Mouse (Mus musculus) hindbrain, embryonic 13.5 days (tissue): ENCODE measurements around the gene Lrrc7. TPM values are rescaled to one million over a fixed set of nuclear protein-coding genes. Genes with fewer than 3 reads are reported as not detected.
A peak's percentile ranks its signal among the peaks of the same experiment; 100 is the strongest.

Experiments used
- ATAC-seq: fragments of 200-750 bp; cut with Nextera tagmentation; 2 replicates; pipeline ENCODE4 v1.8.0; 2017; ENCODE audit warnings: moderate TSS enrichment; ENCODE audit not compliant: low FRiP score
- H3K27ac ChIP-seq: fragments of 300-500 bp; sonication (generic); 2 replicates; pipeline ENCODE4 v1.5.1; 2015; ENCODE audit warnings: inconsistent platforms, mild to moderate bottlenecking, moderate library complexity
- H3K27me3 ChIP-seq: fragments of 300-500 bp; sonication (generic); 2 replicates; pipeline ENCODE4 v1.6.1; 2015; ENCODE audit warnings: mild to moderate bottlenecking, inconsistent platforms
- H3K36me3 ChIP-seq: fragments of 300-500 bp; sonication (generic); 2 replicates; pipeline ENCODE4 v1.6.1; 2015; ENCODE audit warnings: mild to moderate bottlenecking, inconsistent platforms
- H3K4me1 ChIP-seq: fragments of 300-500 bp; sonication (generic); replicated peaks from 2 replicates; pipeline ENCODE4 v1.6.1; 2015; ENCODE audit warnings: inconsistent platforms
- H3K4me2 ChIP-seq: fragments of 300-500 bp; sonication (generic); 2 replicates; pipeline ENCODE4 v1.6.1; 2015; ENCODE audit warnings: inconsistent platforms, mild to moderate bottlenecking, moderate library complexity
- H3K4me3 ChIP-seq: fragments of 300-500 bp; sonication (generic); 2 replicates; pipeline ENCODE4 v1.5.1; 2015; ENCODE audit warnings: mild to moderate bottlenecking, inconsistent platforms
- H3K9ac ChIP-seq: fragments of 300-500 bp; sonication (generic); 2 replicates; pipeline ENCODE4 v1.6.1; 2015; ENCODE audit warnings: mild to moderate bottlenecking, inconsistent platforms
- H3K9me3 ChIP-seq: fragments of 300-500 bp; sonication (generic); 2 replicates; pipeline ENCODE4 v1.6.1; 2016; ENCODE audit warnings: inconsistent platforms
- WGBS: fragments of 180-500 bp; shearing (Covaris S2); methylation state at CpG from one replicate; pipeline ENCODE4 v1.1.7; 2015; 5-methylcytosine and 5-hydroxymethylcytosine counted together
- polyA plus RNA-seq: library from polyadenylated mRNA; unstranded; fragments of >200 nt; fragmentation: Nextera tagmentation; extraction: Ambion mirVana; gene quantifications from 2 replicates; pipeline ENCODE4 v1.2.1, GENCODE M21; 2015

Gene Lrrc7
- polyA plus RNA-seq, 1 experiment from 2014 or later = 12.2 TPM

DNA sequence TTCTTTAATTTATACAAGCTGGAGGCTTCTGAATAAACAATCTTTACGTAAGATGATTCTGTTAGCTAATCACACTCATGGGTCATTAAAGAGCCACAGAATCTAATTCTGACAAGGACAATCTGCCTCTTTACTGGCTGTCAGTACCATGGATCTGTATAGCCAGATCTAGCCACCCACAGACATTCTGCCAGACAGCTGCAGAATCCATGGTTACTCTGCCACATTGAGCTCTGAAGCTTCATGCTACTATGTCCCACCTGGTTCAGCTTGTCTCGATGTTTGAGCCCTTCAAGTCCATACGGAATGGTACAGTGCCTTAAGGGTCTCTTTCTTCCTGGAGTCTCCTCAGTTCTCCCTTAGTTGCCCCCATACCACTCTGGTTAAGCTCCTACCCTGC lies 470.4 kb downstream of the Lrrc7 start:
- no peak overlapping the region for H3K27ac ChIP-seq
- ATAC-seq = no peak
- H3K9ac ChIP-seq = no peak overlapping the region
- H3K27me3 ChIP-seq = no peaks in the 10 kb centered on the region
- no peaks in the 10 kb centered on the region for H3K4me1 ChIP-seq
- no peaks in the 10 kb centered on the region for H3K36me3 ChIP-seq
- no peak overlapping the region for H3K4me3 ChIP-seq
- no peak overlapping the region for H3K4me2 ChIP-seq
- WGBS = 92% methylated on average over 3 of the region's 3 CpGs
- H3K9me3 ChIP-seq = no peaks in the 10 kb centered on the region

DNA sequence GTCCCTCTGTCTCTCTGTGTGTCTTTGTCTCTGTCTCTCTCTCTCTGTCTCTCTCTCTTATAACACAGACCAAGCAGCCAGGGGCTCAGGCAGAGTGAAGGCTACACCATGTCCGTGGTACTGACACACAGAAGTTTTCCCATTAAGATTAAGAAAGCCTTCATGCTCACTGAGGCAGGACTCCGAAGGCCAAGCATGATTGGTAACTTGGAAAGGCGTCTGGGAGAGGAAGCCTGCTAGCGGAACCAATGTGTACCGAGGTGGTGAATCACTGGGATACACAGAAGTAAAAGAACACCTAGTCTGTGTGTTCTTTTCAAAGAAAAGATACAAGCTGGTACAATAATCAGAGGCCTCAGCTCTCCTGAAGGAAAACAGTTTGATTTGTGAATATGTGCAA lies 484.2 kb downstream of the Lrrc7 start:
- Histone ChIP-seq H3K36me3 (no peaks in the 10 kb centered on the region), H3K4me1 (no peaks in the 10 kb centered on the region), H3K4me3 (no peak overlapping the region), H3K9me3 (no peaks in the 10 kb centered on the region), H3K9ac (no peak overlapping the region), H3K4me2 (no peak overlapping the region), H3K27me3 (no peaks in the 10 kb centered on the region), H3K27ac (no peak overlapping the region)
- ATAC-seq = no peak
- whole genome bisulfite sequencing = 79% methylated on average over 5 of the region's 5 CpGs

DNA sequence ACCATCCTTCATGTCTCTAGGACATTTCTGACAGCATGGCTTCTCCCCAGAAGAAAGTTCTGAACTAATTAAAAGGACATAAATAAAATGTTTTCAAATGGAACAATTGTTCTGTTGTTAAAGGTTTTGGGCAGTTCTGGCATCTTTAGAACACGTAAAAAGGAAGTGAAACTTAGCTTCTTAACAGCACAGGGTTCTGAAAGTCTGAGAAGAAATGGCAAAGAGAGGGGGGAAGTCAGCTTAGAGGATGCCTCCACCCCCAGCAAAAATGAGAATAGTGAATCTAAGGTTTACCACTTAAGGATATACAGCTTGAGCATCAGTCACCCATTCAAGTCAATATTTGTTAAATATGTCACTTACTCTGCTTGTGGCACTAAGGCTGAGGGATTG lies 484.6 kb downstream of the Lrrc7 start:
- WGBS = 57% methylated on average over 1 of the region's 1 CpGs
- no peaks in the 10 kb centered on the region for H3K36me3 ChIP-seq
- no peak overlapping the region for H3K27ac ChIP-seq
- H3K4me1 ChIP-seq = no peaks in the 10 kb centered on the region
- no peak overlapping the region for H3K4me3 ChIP-seq
- no peak overlapping the region for H3K4me2 ChIP-seq
- H3K27me3 ChIP-seq = no peaks in the 10 kb centered on the region
- no peak overlapping the region for H3K9ac ChIP-seq
- no peaks in the 10 kb centered on the region for H3K9me3 ChIP-seq
- no peak for ATAC-seq

DNA sequence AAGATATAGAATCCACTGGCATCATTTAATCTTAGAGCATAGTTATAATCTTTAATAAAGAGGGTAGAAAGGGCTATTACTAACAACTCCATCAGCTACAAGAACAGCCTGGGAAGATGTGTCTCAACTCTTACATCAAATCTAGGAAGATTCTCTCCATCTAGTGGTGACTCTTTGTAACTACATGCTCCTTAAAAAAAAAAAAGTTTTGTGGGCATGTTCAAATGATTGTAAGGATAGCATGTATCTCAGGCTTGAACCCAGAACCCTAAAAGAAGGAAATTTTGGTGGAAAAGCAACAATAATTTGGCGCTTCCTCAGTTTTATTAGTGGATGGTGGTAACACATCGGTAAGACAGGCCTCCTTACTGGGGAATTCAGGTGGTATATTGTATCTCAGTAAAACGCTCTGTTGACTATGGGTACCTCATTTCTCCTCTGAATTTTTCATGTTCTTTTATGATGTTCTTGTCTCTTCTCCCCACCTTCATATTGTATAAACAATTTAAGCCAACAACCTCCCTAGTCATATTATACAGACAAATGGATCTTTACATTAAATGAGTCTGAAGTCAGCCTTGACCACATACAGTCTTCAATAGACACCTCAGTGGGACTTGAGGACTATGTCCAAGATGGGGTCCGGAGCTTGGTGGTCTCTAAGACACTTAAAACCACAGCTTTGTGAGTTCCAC lies 485.2 kb downstream of the Lrrc7 start:
- Histone ChIP-seq H3K9me3 (no peaks in the 10 kb centered on the region), H3K4me1 (no peaks in the 10 kb centered on the region), H3K9ac (no peak overlapping the region), H3K36me3 (no peaks in the 10 kb centered on the region), H3K27ac (no peak overlapping the region), H3K4me2 (no peak overlapping the region), H3K4me3 (no peak overlapping the region), H3K27me3 (no peaks in the 10 kb centered on the region)
- WGBS = 47% methylated on average over 4 of the region's 4 CpGs
- ATAC-seq = no peak

DNA sequence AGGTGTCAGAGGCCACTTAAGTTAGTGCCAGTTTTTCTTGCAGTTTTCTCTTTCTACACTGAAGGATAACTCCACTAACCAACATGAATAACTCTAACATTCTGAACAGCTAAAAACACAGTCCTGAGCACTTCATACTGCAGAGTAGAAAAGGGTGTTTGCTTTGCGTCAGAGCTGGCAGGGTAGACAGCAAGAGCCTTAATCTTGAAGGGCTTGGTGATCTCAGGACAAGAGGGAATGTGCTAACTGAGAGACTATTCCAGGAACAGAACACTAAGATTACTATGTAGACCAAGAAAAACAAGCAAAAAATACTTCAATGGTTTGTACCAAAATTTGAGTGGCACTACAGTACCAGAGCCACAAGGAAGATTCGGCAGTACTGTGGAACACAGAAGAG lies 487.0 kb downstream of the Lrrc7 start:
- Histone ChIP-seq H3K9me3 (no peaks in the 10 kb centered on the region), H3K36me3 (no peaks in the 10 kb centered on the region), H3K27ac (no peak overlapping the region), H3K4me3 (no peak overlapping the region), H3K27me3 (no peaks in the 10 kb centered on the region), H3K9ac (no peak overlapping the region), H3K4me2 (no peak overlapping the region), H3K4me1 (no peaks in the 10 kb centered on the region)
- WGBS = 86% methylated on average over 2 of the region's 2 CpGs
- no peak for ATAC-seq

DNA sequence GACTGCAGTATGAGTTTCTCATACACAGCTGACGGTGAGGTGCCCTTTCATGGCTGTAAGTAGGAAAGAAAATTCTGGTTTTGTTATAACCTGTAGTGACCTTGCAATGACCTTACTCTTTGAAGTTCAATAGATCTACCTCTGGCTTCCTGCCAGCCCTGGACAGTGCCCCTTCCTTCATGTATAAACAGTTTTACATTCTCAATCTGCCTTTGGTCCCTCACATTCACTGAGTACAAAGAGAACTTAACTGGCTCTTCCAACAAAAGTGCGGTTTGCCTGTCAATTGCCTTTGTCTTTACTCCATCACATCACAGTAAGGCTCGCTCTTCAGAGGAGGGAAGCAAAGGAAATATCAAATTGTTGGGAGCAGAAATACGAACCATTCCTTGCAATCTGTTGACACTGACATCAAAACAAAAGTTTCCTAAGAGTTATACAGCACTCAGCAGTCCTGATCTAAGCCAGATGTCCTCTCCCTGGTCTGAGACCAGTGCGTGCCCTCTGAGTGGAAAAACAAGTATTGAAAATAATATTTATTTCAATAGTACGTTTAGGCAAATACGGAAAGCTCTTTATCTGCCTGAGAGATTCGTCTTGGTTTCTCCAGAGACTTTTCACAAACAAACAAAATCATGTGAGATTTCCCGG lies 493.3 kb downstream of the Lrrc7 start:
- Histone ChIP-seq H3K9me3 (no peaks in the 10 kb centered on the region), H3K27me3 (no peaks in the 10 kb centered on the region), H3K4me1 (no peaks in the 10 kb centered on the region), H3K4me3 (no peak overlapping the region), H3K9ac (no peak overlapping the region), H3K4me2 (no peak overlapping the region), H3K36me3 (peaks cover 17% of the 10 kb centered on the region), H3K27ac (no peak overlapping the region)
- no peak for ATAC-seq
- WGBS = 71% methylated on average over 9 of the region's 9 CpGs

DNA sequence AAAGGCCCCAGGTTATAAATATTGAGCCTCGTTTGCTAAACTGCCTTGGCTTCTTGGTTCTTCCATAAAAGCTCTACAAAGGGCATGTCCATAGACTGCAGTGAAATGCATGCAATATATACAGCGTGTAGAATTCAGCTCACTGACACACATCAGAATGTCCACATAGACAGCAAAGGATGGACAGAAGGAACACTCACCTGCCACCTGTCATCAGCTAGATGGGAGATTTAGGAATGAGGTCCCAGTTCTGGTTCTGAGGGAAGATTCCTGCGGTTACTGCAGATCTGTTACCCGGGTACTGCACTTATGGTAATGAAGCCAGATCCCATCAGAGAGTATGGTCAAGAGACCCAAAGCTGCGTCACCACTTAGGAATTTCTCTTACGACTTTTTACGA lies 494.1 kb downstream of the Lrrc7 start:
- no peaks in the 10 kb centered on the region for H3K9me3 ChIP-seq
- 90% methylated on average over 7 of the region's 7 CpGs for WGBS
- no peaks in the 10 kb centered on the region for H3K27me3 ChIP-seq
- no peak overlapping the region for H3K4me3 ChIP-seq
- no peak for ATAC-seq
- H3K9ac ChIP-seq = no peak overlapping the region
- H3K27ac ChIP-seq = no peak overlapping the region
- peaks cover 17% of the 10 kb centered on the region for H3K36me3 ChIP-seq
- no peaks in the 10 kb centered on the region for H3K4me1 ChIP-seq
- H3K4me2 ChIP-seq = no peak overlapping the region

DNA sequence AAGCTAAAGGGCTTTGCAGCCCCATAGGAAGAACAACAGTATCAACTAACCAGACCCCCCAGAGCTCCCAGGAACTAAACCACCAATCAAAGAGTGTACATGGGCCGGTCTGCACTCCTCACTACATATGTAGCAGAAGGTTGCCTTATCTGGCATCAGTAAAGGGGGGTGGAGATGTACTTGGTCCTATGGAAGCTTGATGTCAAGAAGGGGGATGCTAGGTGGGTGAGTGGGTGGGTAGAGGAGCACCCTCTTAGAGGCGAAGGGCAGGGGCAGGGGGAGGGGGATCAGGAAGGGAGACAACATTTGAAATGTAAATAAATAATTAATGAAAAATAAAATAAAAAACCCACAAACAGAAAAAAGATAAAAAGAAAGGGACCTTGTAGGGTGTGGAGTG lies 496.8 kb downstream of the Lrrc7 start:
- H3K27me3 ChIP-seq = no peaks in the 10 kb centered on the region
- no peak overlapping the region for H3K9ac ChIP-seq
- H3K27ac ChIP-seq = no peak overlapping the region
- no peak overlapping the region for H3K4me3 ChIP-seq
- H3K36me3 ChIP-seq = peaks cover 25% of the 10 kb centered on the region
- H3K4me2 ChIP-seq = no peak overlapping the region
- no peak for ATAC-seq
- H3K9me3 ChIP-seq = no peaks in the 10 kb centered on the region
- WGBS = 90% methylated on average over 2 of the region's 2 CpGs
- H3K4me1 ChIP-seq = no peaks in the 10 kb centered on the region

DNA sequence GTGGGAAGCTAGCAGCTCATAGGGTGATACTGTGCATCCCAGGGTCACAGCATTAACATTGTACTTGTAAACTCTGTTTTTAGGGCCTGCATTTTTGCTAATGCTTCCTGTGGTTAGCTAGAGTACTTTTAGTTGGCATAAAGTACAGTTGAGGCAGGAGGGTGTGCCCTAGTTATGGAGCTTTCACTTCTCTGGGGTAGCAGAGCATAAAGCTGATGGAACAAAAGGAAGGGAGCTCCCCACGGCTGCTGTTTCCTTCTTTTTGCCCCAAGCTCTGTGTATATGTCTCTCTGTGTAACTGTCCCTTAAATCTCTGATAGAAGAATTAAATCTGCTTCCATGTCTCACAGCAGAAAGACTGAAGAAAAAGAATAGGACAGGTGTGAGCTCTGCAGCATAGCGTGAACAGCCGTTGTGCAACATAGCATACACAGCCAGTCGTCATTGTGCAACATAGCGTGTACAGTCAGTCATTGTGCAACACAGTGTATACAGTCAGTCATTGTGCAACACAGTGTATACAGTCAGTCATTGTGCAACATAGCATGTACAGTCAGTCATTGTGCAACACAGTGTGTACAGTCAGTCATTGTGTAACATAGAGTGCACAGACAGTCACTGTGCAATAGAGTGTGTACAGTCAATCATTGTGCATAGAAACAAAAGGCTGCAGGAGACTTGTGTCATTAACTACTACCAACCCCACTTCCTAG lies 500.1 kb downstream of the Lrrc7 start:
- WGBS = 94% methylated on average over 5 of the region's 5 CpGs
- no peaks in the 10 kb centered on the region for H3K9me3 ChIP-seq
- ATAC-seq = 0 out of 2 replicates have a peak, but pooled peaks have one; percentile 43
- H3K36me3 ChIP-seq = peaks cover 46% of the 10 kb centered on the region
- no peak overlapping the region for H3K27ac ChIP-seq
- H3K4me3 ChIP-seq = no peak overlapping the region
- H3K9ac ChIP-seq = no peak overlapping the region
- H3K4me1 ChIP-seq = no peaks in the 10 kb centered on the region
- H3K4me2 ChIP-seq = no peak overlapping the region
- no peaks in the 10 kb centered on the region for H3K27me3 ChIP-seq

DNA sequence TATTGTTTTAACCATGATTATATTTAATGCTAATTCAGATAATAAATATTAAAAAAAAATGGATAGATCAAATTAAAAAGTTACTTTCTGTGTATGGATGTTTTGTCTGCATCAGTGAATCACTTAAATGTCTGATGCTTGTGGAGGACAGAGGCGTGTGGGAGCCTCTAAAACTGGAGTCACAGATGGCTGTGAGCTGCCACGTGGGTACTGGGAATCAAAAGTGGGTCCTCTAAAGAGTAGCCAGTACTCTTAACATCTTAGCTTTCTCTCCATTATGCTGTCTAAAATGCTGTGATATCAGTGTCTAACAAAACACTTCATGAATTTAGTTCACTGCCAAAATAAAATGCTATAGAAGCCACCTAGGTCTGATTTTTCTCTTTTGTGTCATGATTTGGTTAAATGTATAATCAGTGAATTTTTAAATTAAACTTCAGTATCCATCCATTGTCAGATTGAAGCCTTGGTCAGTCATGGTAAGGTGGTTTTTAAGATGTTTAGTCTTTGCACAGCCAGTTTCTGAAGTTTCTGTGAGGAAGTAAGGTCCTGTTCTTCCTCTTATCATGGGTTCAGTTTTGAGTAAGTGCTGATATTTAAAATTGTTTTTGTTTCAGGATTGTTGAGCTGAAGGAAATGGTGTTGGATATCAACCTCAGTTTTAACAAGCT lies 501.3 kb downstream of the Lrrc7 start:
- Histone ChIP-seq H3K27ac (no peak overlapping the region), H3K27me3 (no peaks in the 10 kb centered on the region), H3K9ac (no peak overlapping the region), H3K9me3 (no peaks in the 10 kb centered on the region), H3K4me2 (no peak overlapping the region), H3K4me3 (no peak overlapping the region), H3K36me3 (peaks cover 55% of the 10 kb centered on the region), H3K4me1 (no peaks in the 10 kb centered on the region)
- ATAC-seq = no peak
- 87% methylated on average over 2 of the region's 2 CpGs for WGBS

DNA sequence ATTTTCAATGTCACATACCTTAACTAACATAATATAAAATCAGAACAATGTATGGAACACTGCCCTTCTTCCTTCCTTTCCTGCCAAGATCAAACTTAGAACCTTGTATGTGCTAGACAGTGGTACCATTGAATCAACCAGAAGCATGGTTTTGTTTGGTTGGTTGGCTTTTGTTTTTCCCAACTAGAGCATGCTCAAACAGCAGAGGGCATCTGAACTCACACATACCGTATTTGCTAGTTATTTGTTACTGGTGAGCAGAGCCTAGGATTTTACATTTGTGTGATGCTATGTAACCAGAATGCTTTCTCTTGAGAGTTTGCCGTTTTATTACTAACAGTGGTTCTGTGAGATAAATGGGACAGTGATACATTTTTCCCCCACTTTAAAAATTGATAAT lies 512.5 kb downstream of the Lrrc7 start:
- H3K36me3 ChIP-seq = peaks cover 20% of the 10 kb centered on the region
- no peaks in the 10 kb centered on the region for H3K4me1 ChIP-seq
- H3K4me2 ChIP-seq = no peak overlapping the region
- no peak overlapping the region for H3K27ac ChIP-seq
- ATAC-seq = no peak
- H3K9ac ChIP-seq = no peak overlapping the region
- 84% methylated on average over 2 of the region's 2 CpGs for WGBS
- no peak overlapping the region for H3K4me3 ChIP-seq
- no peaks in the 10 kb centered on the region for H3K27me3 ChIP-seq
- H3K9me3 ChIP-seq = no peaks in the 10 kb centered on the region

DNA sequence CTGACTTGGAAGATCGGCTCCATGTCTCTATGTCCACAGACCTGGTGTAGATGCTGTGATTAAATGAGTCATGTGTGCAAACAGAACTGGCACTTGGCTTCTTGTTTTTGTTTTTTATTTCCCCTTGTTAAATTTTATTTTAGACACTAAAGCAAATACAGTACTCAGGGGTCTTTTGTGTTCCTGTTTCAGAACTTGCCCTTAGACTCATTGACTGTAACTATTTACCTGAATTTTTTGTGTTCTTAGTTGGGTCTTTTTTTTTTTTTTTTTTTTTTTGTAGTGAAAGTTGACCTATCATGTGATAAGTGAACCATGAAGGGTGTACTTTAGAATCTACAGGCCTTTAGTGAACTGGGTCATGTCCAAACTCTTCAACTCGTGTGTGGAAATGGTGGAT lies 521.3 kb downstream of the Lrrc7 start:
- no peaks in the 10 kb centered on the region for H3K9me3 ChIP-seq
- no peak for ATAC-seq
- no peak overlapping the region for H3K9ac ChIP-seq
- no peaks in the 10 kb centered on the region for H3K36me3 ChIP-seq
- 84% methylated on average over 2 of the region's 2 CpGs for WGBS
- H3K27me3 ChIP-seq = no peaks in the 10 kb centered on the region
- no peak overlapping the region for H3K4me2 ChIP-seq
- no peak overlapping the region for H3K4me3 ChIP-seq
- H3K27ac ChIP-seq = no peak overlapping the region
- peaks cover 7% of the 10 kb centered on the region for H3K4me1 ChIP-seq
